Mouse (Mus musculus) bone marrow macrophage, adult 2 months (primary cell): Measurements from ENCODE around the gene Mamld1. TPM values are rescaled to one million over a fixed set of nuclear protein-coding genes. Genes with fewer than 3 reads are reported as not detected.

ENCODE experiments used
- H3K27ac ChIP-seq: 2 replicates; pipeline ENCODE4 v1.5.1; 2012; ENCODE audit warnings: low read depth, low read length; ENCODE audit not compliant: insufficient read depth
- H3K4me1 ChIP-seq: 2 replicates; pipeline ENCODE4 v1.6.1; 2012; ENCODE audit warnings: low read length; ENCODE audit not compliant: control insufficient read depth, insufficient read depth
- H3K4me3 ChIP-seq: 2 replicates; pipeline ENCODE4 v1.5.1; 2012; ENCODE audit warnings: mild to moderate bottlenecking, low read length, moderate library complexity; ENCODE audit not compliant: insufficient read depth
- CTCF ChIP-seq: IDR thresholded peaks from 2 replicates; pipeline ENCODE4 v1.5.1; 2012; ENCODE audit warnings: low read depth, mild to moderate bottlenecking, low read length, moderate library complexity
- POLR2A ChIP-seq: IDR thresholded peaks from 2 replicates; pipeline ENCODE4 v1.6.1; 2012; ENCODE audit warnings: mild to moderate bottlenecking, low read depth, low read length, borderline replicate concordance
- polyA plus RNA-seq: library from polyadenylated mRNA; stranded (reverse); fragments of >200 nt; gene quantifications from 2 replicates; pipeline ENCODE4 v1.2.4, GENCODE M21; 2012; ENCODE audit not compliant: missing spikeins, insufficient read depth, insufficient read length

Gene Mamld1
- polyA plus RNA-seq, 1 experiment: 4.8 TPM

- Histone ChIP-seq H3K4me1 (no peaks in the 10 kb centered on the region), H3K27ac (no peak overlapping the region), H3K4me3 (no peak overlapping the region)
- no peak for TF ChIP-seq POLR2A
- no peak for TF ChIP-seq CTCF
These were observed 75.0 kb downstream of the Mamld1 start for GRCm38 (mm10) chrX:71125013-71125412.

DNA sequence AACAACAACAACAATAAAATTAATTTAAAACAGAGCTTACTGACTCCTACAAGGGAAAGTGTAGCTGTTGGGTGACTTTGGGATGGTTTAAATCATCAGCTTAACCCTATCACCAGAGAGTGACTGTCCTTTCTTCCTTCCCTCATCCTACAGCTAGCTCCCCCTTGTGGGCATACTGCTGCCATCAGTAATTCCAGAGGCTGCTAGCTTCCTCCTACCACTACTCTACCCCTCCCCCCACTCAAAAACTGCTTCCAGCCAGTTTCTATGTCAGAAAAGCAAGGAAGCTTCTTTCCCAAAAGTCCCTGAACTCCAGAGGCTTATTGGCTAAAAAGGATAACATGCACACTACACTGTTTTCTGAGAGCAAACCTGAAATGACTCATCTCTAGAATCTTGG, 81.4 kb downstream of the Mamld1 start:
- TF ChIP-seq CTCF: no peak
- no peak for TF ChIP-seq POLR2A
- Histone ChIP-seq H3K27ac (no peak overlapping the region), H3K4me3 (no peak overlapping the region), H3K4me1 (no peaks in the 10 kb centered on the region)

GRCm38 (mm10) chrX:71141390-71141789, 91.3 kb downstream of the Mamld1 start:
- no peak for TF ChIP-seq CTCF
- no peak for TF ChIP-seq POLR2A
- Histone ChIP-seq H3K4me3 (no peak overlapping the region), H3K27ac (no peak overlapping the region), H3K4me1 (no peaks in the 10 kb centered on the region)

GRCm38 (mm10) chrX:71149441-71150050, 99.5 kb downstream of the Mamld1 start:
- Histone ChIP-seq H3K27ac (peak overlapping the region; percentile 87), H3K4me1 (peaks cover 27% of the 10 kb centered on the region), H3K4me3 (no peak overlapping the region)
- TF ChIP-seq POLR2A: no peak
- no peak for TF ChIP-seq CTCF

DNA sequence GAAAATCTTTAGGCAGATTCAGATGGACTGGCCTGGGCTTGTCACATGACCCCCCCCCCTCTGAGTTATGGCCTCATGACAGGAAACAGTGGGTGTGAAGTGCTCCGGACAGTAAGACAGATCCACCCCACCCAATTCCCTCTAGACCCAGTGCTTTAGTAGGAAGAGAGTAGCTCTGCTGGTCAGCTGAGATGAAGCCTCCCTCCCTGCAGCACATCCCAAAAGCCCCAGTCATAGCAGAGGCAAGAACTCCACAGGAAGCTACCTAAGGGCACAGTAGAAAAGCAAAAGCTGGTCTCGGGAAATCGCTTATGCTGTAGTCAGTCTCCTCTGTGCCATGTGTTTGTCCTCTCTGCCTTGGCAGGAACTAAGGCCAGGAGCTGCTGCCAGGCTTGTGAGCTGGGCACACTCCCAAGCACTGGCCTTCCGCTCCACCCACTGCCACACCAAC, 100.5 kb downstream of the Mamld1 start:
- Histone ChIP-seq H3K4me3 (no peak overlapping the region), H3K4me1 (peaks cover 27% of the 10 kb centered on the region), H3K27ac (peak overlapping the region; percentile 94)
- no peak for TF ChIP-seq CTCF
- TF ChIP-seq POLR2A: no peak

DNA sequence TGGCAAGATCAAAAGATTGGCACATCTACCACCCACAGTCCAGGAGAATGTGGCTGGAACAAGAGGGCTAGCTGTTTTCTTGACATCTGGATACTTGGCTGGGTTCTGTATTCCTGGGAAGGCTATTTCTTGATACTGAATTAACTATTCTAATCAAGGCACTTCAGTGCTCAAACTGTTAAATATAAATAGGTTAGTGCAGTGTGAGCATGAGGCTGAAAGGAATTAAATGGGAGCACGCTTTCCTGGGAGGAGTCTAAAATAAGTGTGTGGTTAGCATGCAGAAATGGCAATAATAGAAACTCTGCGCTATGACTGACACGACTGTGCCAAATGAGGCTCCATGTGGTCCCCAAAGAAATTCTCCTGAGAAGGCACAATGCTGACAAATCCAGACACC, 131.5 kb downstream of the Mamld1 start:
- no peak overlapping the region for H3K4me3 ChIP-seq
- H3K4me1 ChIP-seq: no peaks in the 10 kb centered on the region
- TF ChIP-seq POLR2A (no peak), CTCF (no peak)
- no peak overlapping the region for H3K27ac ChIP-seq

- Histone ChIP-seq H3K4me1 (no peaks in the 10 kb centered on the region), H3K4me3 (no peak overlapping the region), H3K27ac (no peak overlapping the region)
- no peak for TF ChIP-seq CTCF
- TF ChIP-seq POLR2A: no peak
These were observed 133.6 kb downstream of the Mamld1 start for GRCm38 (mm10) chrX:71183671-71184070.

- Histone ChIP-seq H3K4me1 (no peaks in the 10 kb centered on the region), H3K4me3 (no peak overlapping the region), H3K27ac (no peak overlapping the region)
- TF ChIP-seq POLR2A: no peak
- TF ChIP-seq CTCF: no peak
These were observed 136.3 kb downstream of the Mamld1 start for GRCm38 (mm10) chrX:71186396-71186795.

GRCm38 (mm10) chrX:71204776-71205175, 154.7 kb downstream of the Mamld1 start:
- Histone ChIP-seq H3K27ac (no peak overlapping the region), H3K4me3 (no peak overlapping the region)
- TF ChIP-seq CTCF (no peak), POLR2A (no peak)

More at GRCm38 (mm10) chrX:71204776-71205175, 154.7 kb downstream of the Mamld1 start:
- H3K4me1 ChIP-seq: peaks cover 8% of the 10 kb centered on the region

Other genes starting within 250 kb of the Mamld1 start
- gene Mtm1, start 160.5 kb downstream of the Mamld1 start, polyA plus RNA-seq: 17.4 and 19.3 TPM in 2 replicates